Mouse (Mus musculus): Measurements from ENCODE around the gene Rasef. TPM values are rescaled to one million over a fixed set of nuclear protein-coding genes. Genes with fewer than 3 reads are reported as not detected.
"Not testable (repeated sequence)": the region's sequence is repeated elsewhere in the genome, so short reads cannot be mapped to it uniquely, and the experiment has no call there.

Rasef gene
- total and polyA plus RNA-seq, 3 experiments = 0.11 to 2.9 (median 0.20) TPM

GRCm38 (mm10) chr4:73718761-73719160 lies 72.0 kb downstream of the Rasef start:
- no peaks in the 10 kb centered on the region for H3K79me2 ChIP-seq (replicated peaks; ENCODE audit: control insufficient read depth, extremely low read depth, insufficient read depth, poor library complexity, severe bottlenecking)
- no peak overlapping the region for H3K9ac ChIP-seq (ENCODE audit: insufficient read depth, low read depth)
- H3K27me3 ChIP-seq (replicated peaks) = no peaks in the 10 kb centered on the region
- no peak overlapping the region for H3K4me2 ChIP-seq (ENCODE audit: insufficient read depth, low read depth, poor library complexity, severe bottlenecking)
- no peak for TF ChIP-seq MAFK (IDR thresholded peaks at IDR 0.05; ENCODE audit: insufficient replicate concordance, low read length)
- TF ChIP-seq CHD2 (IDR thresholded peaks at IDR 0.05; ENCODE audit: low read length) = no peak
- TF ChIP-seq MYC (IDR thresholded peaks at IDR 0.05; ENCODE audit: low read depth, low read length) = no peak
- TF ChIP-seq ZNF384 (IDR thresholded peaks at IDR 0.05; ENCODE audit: low read depth, low read length) = no peak
- TF ChIP-seq NELFE (IDR thresholded peaks at IDR 0.05; ENCODE audit: low read depth, low read length) = no peak
- TF ChIP-seq ZC3H11A (IDR thresholded peaks at IDR 0.05; ENCODE audit: low read depth, low read length) = no peak
- TF ChIP-seq NRF1 (IDR thresholded peaks at IDR 0.05; ENCODE audit: low read depth, low read length) = no peak
- no peak for TF ChIP-seq EP300 (IDR thresholded peaks at IDR 0.05; ENCODE audit: low read length)
- TF ChIP-seq UBTF (IDR thresholded peaks at IDR 0.05; ENCODE audit: low read depth, low read length) = no peak
- no peak for TF ChIP-seq JUN (IDR thresholded peaks at IDR 0.05; ENCODE audit: insufficient read depth, low read depth, low read length)
- no peak for TF ChIP-seq PAX5 (IDR thresholded peaks at IDR 0.05; ENCODE audit: low read length)
- TF ChIP-seq ELF1 (IDR thresholded peaks at IDR 0.05; ENCODE audit: low read depth, low read length) = no peak
- TF ChIP-seq ZKSCAN1 (IDR thresholded peaks at IDR 0.05; ENCODE audit: borderline replicate concordance, low read depth, low read length) = no peak
- TF ChIP-seq GABPA (IDR thresholded peaks at IDR 0.05; ENCODE audit: insufficient replicate concordance, low read depth, low read length) = no peak
- TF ChIP-seq IRF4 (IDR thresholded peaks at IDR 0.05; ENCODE audit: low read depth, low read length) = no peak
- TF ChIP-seq RCOR1 (conservative IDR thresholded peaks at IDR 0.05; ENCODE audit: low read depth, low read length) = no peak
- no peak for TF ChIP-seq MXI1 (IDR thresholded peaks at IDR 0.05; ENCODE audit: low read depth, low read length)
- no peak for TF ChIP-seq USF2 (conservative IDR thresholded peaks at IDR 0.05; ENCODE audit: low read depth, low read length)
- H3K4me1 ChIP-seq (ENCODE audit: control insufficient read depth in 1 of 2, insufficient read depth in 2 of 2) = no peaks in the 10 kb centered on the region
- dilution Hi-C loops (cut with MboI; ENCODE audit: extremely low pct_ligation_motif_present, extremely low pct_unique_long_range_greater_than_20kb, low sequenced_read_pairs) (no loop called here), in situ Hi-C loops (cut with MboI; ENCODE audit: low pct_ligation_motif_present, low pct_unique_long_range_greater_than_20kb, low sequenced_read_pairs) (no loop called here)
- no peak for DNase-seq (ENCODE audit: extremely low read depth)
- H3K36me3 ChIP-seq (replicated peaks in 1 of 2; ENCODE audit: control insufficient read depth in 1 of 2, insufficient read depth in 1 of 2, low read length in 1 of 2) = peaks cover 0 to 2% of the 10 kb centered on the region in 2 experiments
- no peak overlapping the region for H3K4me3 ChIP-seq (replicated peaks in 1 of 3; ENCODE audit: low read depth in 2 of 3, low read length in 2 of 3, poor library complexity in 1 of 3)
- peaks cover 17% of the 10 kb centered on the region for H3K9me3 ChIP-seq (replicated peaks; ENCODE audit: low read length)
- H3K27ac ChIP-seq (ENCODE audit: insufficient read depth, low read depth) = no peak overlapping the region

- H3K36me3 ChIP-seq (replicated peaks in 1 of 2; ENCODE audit: control insufficient read depth in 1 of 2, insufficient read depth in 1 of 2, low read length in 1 of 2); H3K4me2 ChIP-seq (ENCODE audit: insufficient read depth, low read depth, poor library complexity, severe bottlenecking); H3K9me3 ChIP-seq (replicated peaks; ENCODE audit: low read length); in situ Hi-C loops (cut with MboI; ENCODE audit: low pct_ligation_motif_present, low pct_unique_long_range_greater_than_20kb, low sequenced_read_pairs); H3K4me1 ChIP-seq (ENCODE audit: control insufficient read depth in 1 of 2, insufficient read depth in 2 of 2); H3K9ac ChIP-seq (ENCODE audit: insufficient read depth, low read depth); H3K4me3 ChIP-seq (replicated peaks in 1 of 3; ENCODE audit: low read depth in 2 of 3, low read length in 2 of 3, poor library complexity in 1 of 3); H3K27me3 ChIP-seq (replicated peaks); H3K79me2 ChIP-seq (replicated peaks; ENCODE audit: control insufficient read depth, extremely low read depth, insufficient read depth, poor library complexity, severe bottlenecking); DNase-seq (ENCODE audit: extremely low read depth); dilution Hi-C loops (cut with MboI; ENCODE audit: extremely low pct_ligation_motif_present, extremely low pct_unique_long_range_greater_than_20kb, low sequenced_read_pairs); H3K27ac ChIP-seq (ENCODE audit: insufficient read depth, low read depth): not testable (repeated sequence)
These were observed 107.6 kb downstream of the Rasef start, which contains the start of gene Gm428 for GRCm38 (mm10) chr4:73683216-73683615. Gm428 (plus strand) TSS chr4:73683516.

- H3K4me2 ChIP-seq (ENCODE audit: insufficient read depth, low read depth, poor library complexity, severe bottlenecking); H3K36me3 ChIP-seq (replicated peaks in 1 of 2; ENCODE audit: control insufficient read depth in 1 of 2, insufficient read depth in 1 of 2, low read length in 1 of 2); in situ Hi-C loops (cut with MboI; ENCODE audit: low pct_ligation_motif_present, low pct_unique_long_range_greater_than_20kb, low sequenced_read_pairs); H3K79me2 ChIP-seq (replicated peaks; ENCODE audit: control insufficient read depth, extremely low read depth, insufficient read depth, poor library complexity, severe bottlenecking); H3K27me3 ChIP-seq (replicated peaks); H3K27ac ChIP-seq (ENCODE audit: insufficient read depth, low read depth); H3K4me3 ChIP-seq (replicated peaks in 1 of 3; ENCODE audit: low read depth in 2 of 3, low read length in 2 of 3, poor library complexity in 1 of 3); H3K4me1 ChIP-seq (ENCODE audit: control insufficient read depth in 1 of 2, insufficient read depth in 2 of 2); H3K9ac ChIP-seq (ENCODE audit: insufficient read depth, low read depth); DNase-seq (ENCODE audit: extremely low read depth); H3K9me3 ChIP-seq (replicated peaks; ENCODE audit: low read length); dilution Hi-C loops (cut with MboI; ENCODE audit: extremely low pct_ligation_motif_present, extremely low pct_unique_long_range_greater_than_20kb, low sequenced_read_pairs): not testable (repeated sequence)
These were observed 122.7 kb downstream of the Rasef start, which contains the start of gene Gm11239 for GRCm38 (mm10) chr4:73668054-73668453. Gm11239 (plus strand) TSS chr4:73668354.

Data from CH12.LX (cell line).